Mouse (Mus musculus) spleen, postnatal 10 days (tissue): Measurements from ENCODE around the gene Atf3.
"Not testable (repeated sequence)": the region's sequence is repeated elsewhere in the genome, so short reads cannot be mapped to it uniquely, and the experiment has no call there.

ENCODE experiments used
- DNase-seq, 2 experiments: peaks; one replicate each; pipeline ENCODE4 v3.0.0; 2021 to 2022; ENCODE audit warnings: low spot score in 2 of 2

The Atf3 gene

DNA sequence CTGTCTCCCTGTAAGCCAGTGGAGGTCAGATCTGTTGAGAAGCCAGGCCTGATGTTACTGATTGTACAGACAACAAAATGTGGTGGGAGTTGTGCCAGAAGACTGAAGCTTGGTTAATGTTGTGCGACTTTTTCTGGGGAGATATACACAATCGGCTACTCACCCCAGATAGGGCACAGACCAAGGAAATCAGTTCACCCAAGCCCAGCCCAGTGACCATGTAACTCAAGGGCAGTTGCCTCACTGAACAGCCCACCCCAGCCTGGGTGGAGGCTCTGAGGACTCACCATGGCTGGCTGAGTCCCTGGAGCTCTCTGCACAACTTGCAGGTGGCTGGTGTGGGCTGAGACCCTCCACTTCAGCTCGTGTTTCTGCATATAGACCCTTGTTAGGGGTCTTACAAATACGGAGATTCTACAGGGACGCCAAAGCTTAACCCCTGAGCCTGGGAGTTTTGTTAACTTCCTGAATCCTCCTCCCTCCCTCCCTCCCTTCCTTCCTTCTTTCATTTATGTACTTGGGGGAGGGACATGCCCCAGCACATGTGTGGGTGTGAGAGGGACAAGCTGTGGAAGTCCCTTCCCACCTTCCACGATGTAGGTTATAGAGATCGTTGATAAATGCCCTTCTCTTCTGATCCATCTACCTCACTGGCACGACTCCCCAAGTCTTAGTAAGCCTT lies 66.8 kb downstream of the Atf3 start:
- no peak for DNase-seq

GRCm38 (mm10) chr1:191149489-191149888 lies 68.3 kb downstream of the Atf3 start:
- not testable (repeated sequence) for DNase-seq

DNA sequence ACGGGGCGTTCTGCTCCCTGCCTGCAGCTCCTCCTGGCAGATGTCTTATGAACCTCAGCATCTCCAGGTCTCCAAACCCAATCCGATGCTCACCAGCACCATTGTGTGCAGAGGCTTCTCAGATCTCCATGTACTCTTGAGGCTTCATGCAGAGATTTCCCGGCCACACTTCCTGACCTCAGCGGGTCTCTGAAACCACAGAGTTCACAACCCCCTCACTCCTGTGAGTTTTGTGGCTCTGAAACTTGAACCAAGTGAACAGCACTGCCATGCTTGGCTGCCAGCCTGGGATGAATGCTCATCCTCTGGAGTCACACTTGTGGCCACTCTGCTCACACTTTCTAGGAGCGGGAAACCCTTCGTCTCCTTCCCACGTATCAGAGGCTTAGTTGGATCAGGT lies 76.9 kb downstream of the Atf3 start:
- no peak for DNase-seq

DNA sequence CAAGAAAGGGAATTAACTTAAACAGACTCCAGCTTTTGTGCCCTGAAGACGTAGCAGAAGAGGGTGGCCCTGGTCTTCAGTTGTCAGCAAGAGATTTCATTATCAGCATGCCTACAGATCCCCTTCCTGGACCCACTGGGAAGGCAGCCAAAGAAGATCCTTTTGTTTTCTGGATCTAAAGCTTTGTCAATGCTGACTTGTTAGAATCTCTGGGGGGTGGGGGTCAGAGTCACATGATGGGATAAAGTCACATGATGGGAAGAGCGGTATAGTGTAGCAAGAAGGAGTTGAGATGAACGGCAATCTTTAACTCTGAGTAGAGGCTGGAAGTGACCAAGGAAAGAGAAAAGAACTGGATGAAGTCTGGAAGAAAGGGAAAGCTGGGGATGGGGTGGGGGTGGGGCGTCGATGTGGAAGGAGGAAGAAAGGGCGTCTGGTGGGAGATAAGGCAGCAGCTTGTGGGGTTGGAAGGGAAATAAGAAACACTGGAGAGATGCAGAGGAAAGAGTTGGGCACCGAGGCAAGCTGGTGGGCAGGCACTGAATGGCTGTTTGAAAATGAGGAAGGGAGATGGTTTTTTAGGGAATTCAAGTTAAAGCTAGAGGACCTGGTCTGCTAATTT lies 78.9 kb downstream of the Atf3 start:
- DNase-seq: no peak

- DNase-seq: no peak
Measured at GRCm38 (mm10) chr1:191138436-191138835, 79.4 kb downstream of the Atf3 start.

GRCm38 (mm10) chr1:191135406-191135805 lies 82.4 kb downstream of the Atf3 start:
- no peak for DNase-seq

- no peak for DNase-seq
Measured at GRCm38 (mm10) chr1:191132934-191133333, 84.9 kb downstream of the Atf3 start.

- DNase-seq: no peak
Measured at GRCm38 (mm10) chr1:191132240-191132639, 85.6 kb downstream of the Atf3 start.

- DNase-seq: no peak
Measured at GRCm38 (mm10) chr1:191131692-191132091, 86.1 kb downstream of the Atf3 start.

DNA sequence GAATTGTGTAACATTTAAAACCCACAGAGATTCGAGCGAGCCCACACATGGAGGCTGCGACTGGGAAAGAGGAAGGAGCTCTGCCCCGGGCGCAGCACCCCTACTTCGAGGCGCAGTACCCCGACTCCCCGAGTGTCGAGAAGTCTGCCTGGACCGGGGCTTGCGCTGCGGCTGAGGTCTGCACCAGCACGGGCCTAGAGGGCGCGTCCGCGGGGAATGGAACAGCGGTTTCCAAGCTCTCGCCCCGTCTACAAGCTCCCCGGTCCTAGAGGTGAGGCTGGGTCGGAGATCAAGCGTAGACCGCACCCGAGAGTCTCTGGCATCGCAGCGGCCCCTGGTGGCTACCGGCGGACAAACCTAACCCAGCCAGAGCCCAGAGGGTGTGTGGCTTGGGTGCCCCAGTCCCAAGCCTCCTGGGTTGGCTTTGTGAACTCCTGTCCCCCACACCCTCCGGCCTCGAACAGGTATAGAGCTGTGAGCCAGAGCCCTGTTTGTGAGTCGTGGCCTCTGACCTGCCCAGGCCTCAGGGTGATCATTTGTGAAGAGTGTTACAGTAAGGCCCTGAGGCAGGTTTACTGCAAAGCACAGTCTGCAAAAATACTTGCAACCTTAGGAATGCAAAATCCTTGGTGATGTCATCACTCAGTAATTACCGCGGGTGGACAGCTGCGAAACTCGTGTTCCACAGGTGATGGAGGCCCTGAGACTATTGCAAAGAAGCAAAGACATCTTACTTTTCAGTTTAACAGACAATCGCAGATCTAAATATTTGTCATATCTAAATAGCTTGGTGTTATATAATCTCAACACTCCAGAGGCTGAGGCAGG lies 91.8 kb downstream of the Atf3 start:
- DNase-seq: peak; percentile 47 to 82

GRCm38 (mm10) chr1:191124288-191124687 lies 93.6 kb downstream of the Atf3 start:
- DNase-seq: no peak

- no peak for DNase-seq
Measured at GRCm38 (mm10) chr1:191123696-191124095, 94.1 kb downstream of the Atf3 start.

GRCm38 (mm10) chr1:191122744-191123143 lies 95.1 kb downstream of the Atf3 start:
- no peak for DNase-seq
